Mouse (Mus musculus) liver, postnatal 0 days (tissue): ENCODE measurements around the gene Zbtb1. TPM values are rescaled to one million over a fixed set of nuclear protein-coding genes. Genes with fewer than 3 reads are reported as not detected.

Source experiments
- ATAC-seq: fragments of 200-750 bp; cut with Nextera tagmentation; 2 replicates; pipeline ENCODE4 v1.8.0; 2017; ENCODE audit warnings: mild to moderate bottlenecking, moderate library complexity
- DNase-seq: peaks from one replicate; pipeline ENCODE4 v3.0.0-alpha.2; 2016
- H3K27ac ChIP-seq: fragments of 300-500 bp; sonication (generic); 2 replicates; pipeline ENCODE4 v1.5.1; 2014; ENCODE audit warnings: antibody characterized with exemption, moderate library complexity, mild to moderate bottlenecking, low read depth
- H3K27me3 ChIP-seq: fragments of 300-500 bp; sonication (generic); 2 replicates; pipeline ENCODE4 v1.6.1; 2014; ENCODE audit warnings: low read length, control low read depth, mixed read lengths; ENCODE audit not compliant: insufficient read depth
- H3K36me3 ChIP-seq: fragments of 300-500 bp; sonication (generic); replicated peaks from 2 replicates; pipeline ENCODE4 v1.6.1; 2014; ENCODE audit warnings: mild to moderate bottlenecking, control low read depth, low read length, moderate library complexity, mixed read lengths; ENCODE audit not compliant: insufficient read depth
- H3K4me1 ChIP-seq: fragments of 300-500 bp; sonication (generic); 2 replicates; pipeline ENCODE4 v1.6.1; 2014; ENCODE audit warnings: antibody characterized with exemption, mild to moderate bottlenecking, control low read depth; ENCODE audit not compliant: insufficient read depth
- H3K4me2 ChIP-seq: fragments of 300-500 bp; sonication (generic); 2 replicates; pipeline ENCODE4 v1.6.1; 2014; ENCODE audit warnings: low read depth, mild to moderate bottlenecking, low read length, moderate library complexity, mixed read lengths
- H3K4me3 ChIP-seq: fragments of 300-500 bp; sonication (generic); 2 replicates; pipeline ENCODE4 v1.5.1; 2014; ENCODE audit warnings: low read depth, low read length
- H3K9ac ChIP-seq: fragments of 300-500 bp; sonication (generic); replicated peaks from 2 replicates; pipeline ENCODE4 v1.6.1; 2014; ENCODE audit warnings: mild to moderate bottlenecking, moderate library complexity
- H3K9me3 ChIP-seq: fragments of 300-500 bp; sonication (generic); 2 replicates; pipeline ENCODE4 v1.6.1; 2016; ENCODE audit warnings: mild to moderate bottlenecking, control low read depth, low read length, mixed read lengths
- CTCF ChIP-seq: sonication (generic); IDR thresholded peaks from 2 replicates; pipeline ENCODE4 v1.5.1; 2016; ENCODE audit warnings: antibody characterized with exemption, low read depth
- EP300 ChIP-seq: IDR thresholded peaks from 2 replicates; pipeline ENCODE4 v1.6.1; 2016; ENCODE audit warnings: antibody characterized with exemption, low read depth, mild to moderate bottlenecking
- WGBS: fragments of 180-500 bp; shearing (Covaris S2); extraction: QIAGEN DNeasy Blood & Tissue Kit; methylation state at CpG from one replicate; pipeline ENCODE4 v1.1.7; 2014; ENCODE audit not compliant: insufficient replicate concordance; 5-methylcytosine and 5-hydroxymethylcytosine counted together
- polyA plus RNA-seq: library from polyadenylated mRNA; unstranded; fragments of >200 nt; fragmentation: Nextera tagmentation; extraction: Ambion mirVana; gene quantifications from 2 replicates; pipeline ENCODE4 v1.2.1, GENCODE M21; 2015

The Zbtb1 gene
- polyA plus RNA-seq, 1 experiment from 2014 or later: 2.6 TPM

DNA sequence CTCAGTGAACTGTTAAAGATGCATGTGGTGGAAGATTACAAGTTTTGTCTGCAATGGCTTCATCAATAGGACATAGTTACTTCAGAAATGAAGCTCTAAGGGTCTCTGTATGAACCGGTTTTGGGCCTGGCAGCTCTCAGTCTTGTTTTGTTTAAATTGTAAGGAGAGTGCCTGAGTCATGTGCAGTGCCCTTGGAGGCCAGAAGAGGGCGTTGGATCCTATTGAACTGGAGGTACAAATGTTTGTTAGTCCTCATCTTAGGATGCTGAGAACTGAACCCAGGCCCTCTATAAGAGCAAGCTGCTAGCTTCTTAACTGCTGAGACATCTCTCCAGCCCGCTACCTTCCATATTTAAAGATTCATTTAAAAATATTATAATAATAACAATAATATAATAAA is 31.6 kb downstream of the Zbtb1 start:
- ATAC-seq: no peak
- Histone ChIP-seq H3K9me3 (no peaks in the 10 kb centered on the region), H3K27me3 (peaks cover 23% of the 10 kb centered on the region)

DNA sequence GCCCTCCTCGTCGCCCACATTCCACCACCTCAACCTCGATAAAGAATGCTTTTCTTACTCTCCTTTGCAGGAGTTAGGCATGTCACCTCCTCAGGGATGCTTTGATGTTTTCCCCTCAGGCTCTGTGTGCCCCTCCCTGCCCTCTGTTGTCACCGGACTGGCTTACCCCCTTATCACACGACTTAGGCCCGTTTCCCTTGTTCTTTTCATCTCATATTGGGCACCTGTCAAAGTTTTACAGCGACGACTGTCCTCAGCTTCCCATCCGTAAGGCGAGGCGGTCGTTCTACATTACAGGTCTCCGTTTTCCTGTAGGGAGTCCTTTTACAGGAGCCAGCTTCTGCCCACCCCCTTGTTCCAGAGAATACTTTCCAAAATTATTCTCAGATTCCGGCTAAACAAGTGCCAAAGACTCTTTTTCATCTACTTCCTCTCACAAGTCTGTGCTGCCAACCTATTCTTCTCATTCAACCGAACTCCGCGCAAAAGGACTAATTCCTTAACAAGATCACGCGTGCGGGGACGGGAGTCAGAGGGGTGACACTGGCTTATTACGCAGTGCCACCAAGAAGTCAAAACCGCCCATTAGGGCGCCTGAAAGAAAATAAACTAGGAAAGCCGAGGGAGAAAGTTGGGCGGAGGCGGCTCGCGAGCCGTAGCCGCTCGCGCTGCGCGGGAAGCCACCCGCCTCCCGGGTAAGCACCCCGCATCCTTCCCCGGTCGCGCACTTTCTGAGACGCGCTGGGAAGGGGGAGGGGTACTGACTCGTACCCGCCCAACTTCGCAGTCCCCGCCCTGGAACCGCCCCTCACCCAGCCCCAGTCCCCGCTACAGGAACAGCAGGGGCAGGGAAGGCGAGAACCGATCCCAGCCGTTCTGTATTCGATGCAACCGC is 33.2 kb downstream of the Zbtb1 start:
- ATAC-seq (peak; percentile 81), DNase-seq (no peak)
- no peak for TF ChIP-seq CTCF
- TF ChIP-seq EP300: 0 out of 2 replicates have a peak, but pooled peaks have one; percentile 23
- Histone ChIP-seq H3K4me3 (peak overlapping the region; percentile 76), H3K27ac (peak overlapping the region; percentile 88), H3K4me1 (peaks cover 25% of the 10 kb centered on the region), H3K36me3 (no peaks in the 10 kb centered on the region), H3K4me2 (peak overlapping the region; percentile 89), H3K9ac (peak overlapping the region; percentile 73), H3K9me3 (no peaks in the 10 kb centered on the region), H3K27me3 (peaks cover 33% of the 10 kb centered on the region)
- WGBS: 3% methylated on average over 46 of the region's 54 CpGs

More for the DNA sequence above, 31.6 kb downstream of the Zbtb1 start:
- peak; percentile 30 for DNase-seq
- 73% methylated on average over 3 of the region's 3 CpGs for WGBS
- Histone ChIP-seq H3K4me2 (no peak overlapping the region), H3K9ac (no peak overlapping the region), H3K4me1 (peaks cover 25% of the 10 kb centered on the region), H3K4me3 (no peak overlapping the region), H3K36me3 (no peaks in the 10 kb centered on the region), H3K27ac (no peak overlapping the region)
- TF ChIP-seq CTCF (peak; percentile 49), EP300 (no peak)

DNA sequence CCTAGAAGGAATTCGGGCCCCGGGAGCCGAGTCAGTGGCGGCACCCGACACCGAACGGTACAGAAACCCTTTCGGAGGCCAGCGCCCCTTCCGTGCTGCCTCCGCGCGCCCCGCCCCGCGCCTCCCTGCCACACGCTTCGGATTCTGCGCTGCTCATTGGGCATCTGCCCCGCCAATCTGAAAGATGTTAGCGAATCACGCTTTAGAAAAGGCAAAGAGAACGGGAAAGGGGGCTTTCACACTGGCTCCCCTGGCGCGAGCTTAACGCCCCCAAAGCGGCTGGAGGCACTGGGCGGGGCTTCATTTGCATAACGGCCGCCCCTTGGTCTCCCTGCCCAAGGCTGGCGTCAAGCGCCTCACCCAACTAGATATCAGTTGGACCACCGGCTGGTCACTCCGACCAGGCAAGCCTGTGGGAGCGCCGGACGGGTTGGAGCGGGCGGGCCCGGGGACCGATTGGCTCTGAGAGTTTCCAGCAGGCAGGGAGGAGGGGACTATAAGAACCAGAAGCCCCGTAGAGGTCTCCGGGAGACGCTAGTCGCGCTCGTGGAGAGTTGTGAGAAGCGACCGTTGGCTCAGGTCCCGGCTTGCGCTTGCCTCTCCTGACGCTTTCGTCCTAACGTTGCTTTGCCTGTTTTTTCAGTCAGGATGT is 33.9 kb downstream of the Zbtb1 start, which contains the start of gene Hspa2:
Gene Hspa2 (plus strand): TSS at position 291 of the 652 bp plus-strand sequence.
- peaks cover 25% of the 10 kb centered on the region for H3K4me1 ChIP-seq
- peak; percentile 93 for ATAC-seq

DNA sequence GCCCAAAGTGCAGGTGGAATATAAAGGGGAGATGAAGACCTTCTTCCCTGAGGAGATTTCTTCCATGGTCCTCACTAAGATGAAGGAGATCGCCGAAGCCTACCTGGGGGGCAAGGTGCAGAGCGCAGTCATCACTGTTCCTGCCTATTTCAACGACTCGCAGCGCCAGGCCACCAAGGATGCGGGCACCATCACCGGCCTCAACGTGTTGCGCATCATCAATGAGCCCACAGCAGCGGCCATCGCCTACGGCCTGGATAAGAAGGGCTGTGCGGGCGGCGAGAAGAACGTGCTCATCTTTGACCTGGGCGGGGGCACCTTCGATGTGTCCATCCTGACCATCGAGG is 34.7 kb downstream of the Zbtb1 start:
- Histone ChIP-seq H3K27ac (no peak overlapping the region), H3K4me3 (peak overlapping the region; percentile 76), H3K27me3 (peaks cover 33% of the 10 kb centered on the region), H3K4me2 (peak overlapping the region; percentile 89), H3K9me3 (no peaks in the 10 kb centered on the region), H3K4me1 (peaks cover 25% of the 10 kb centered on the region), H3K36me3 (no peaks in the 10 kb centered on the region), H3K9ac (no peak overlapping the region)
- TF ChIP-seq CTCF (0 out of 2 replicates have a peak, but pooled peaks have one; percentile 0), EP300 (no peak)
- 12% methylated on average over 20 of the region's 20 CpGs for WGBS
- ATAC-seq (no peak), DNase-seq (peak; percentile 21)

More for the DNA sequence above, 33.9 kb downstream of the Zbtb1 start, which contains the start of gene Hspa2:
- Histone ChIP-seq H3K4me3 (peak within 1 kb of the TSS; percentile 76), H3K4me2 (peak within 1 kb of the TSS; percentile 89), H3K27me3 (peaks cover 33% of the 10 kb centered on the region), H3K27ac (peak within 1 kb of the TSS; percentile 88), H3K36me3 (no peaks in the 10 kb centered on the region), H3K9me3 (no peaks in the 10 kb centered on the region), H3K9ac (peak within 1 kb of the TSS; percentile 73)
- 0 out of 2 replicates have a peak, but pooled peaks have one; percentile 1 for TF ChIP-seq CTCF
- TF ChIP-seq EP300: no peak; the same call in 1 of the 2 replicates
- peak; percentile 97 for DNase-seq
- under 1% methylated on average over 54 of the region's 54 CpGs for WGBS

DNA sequence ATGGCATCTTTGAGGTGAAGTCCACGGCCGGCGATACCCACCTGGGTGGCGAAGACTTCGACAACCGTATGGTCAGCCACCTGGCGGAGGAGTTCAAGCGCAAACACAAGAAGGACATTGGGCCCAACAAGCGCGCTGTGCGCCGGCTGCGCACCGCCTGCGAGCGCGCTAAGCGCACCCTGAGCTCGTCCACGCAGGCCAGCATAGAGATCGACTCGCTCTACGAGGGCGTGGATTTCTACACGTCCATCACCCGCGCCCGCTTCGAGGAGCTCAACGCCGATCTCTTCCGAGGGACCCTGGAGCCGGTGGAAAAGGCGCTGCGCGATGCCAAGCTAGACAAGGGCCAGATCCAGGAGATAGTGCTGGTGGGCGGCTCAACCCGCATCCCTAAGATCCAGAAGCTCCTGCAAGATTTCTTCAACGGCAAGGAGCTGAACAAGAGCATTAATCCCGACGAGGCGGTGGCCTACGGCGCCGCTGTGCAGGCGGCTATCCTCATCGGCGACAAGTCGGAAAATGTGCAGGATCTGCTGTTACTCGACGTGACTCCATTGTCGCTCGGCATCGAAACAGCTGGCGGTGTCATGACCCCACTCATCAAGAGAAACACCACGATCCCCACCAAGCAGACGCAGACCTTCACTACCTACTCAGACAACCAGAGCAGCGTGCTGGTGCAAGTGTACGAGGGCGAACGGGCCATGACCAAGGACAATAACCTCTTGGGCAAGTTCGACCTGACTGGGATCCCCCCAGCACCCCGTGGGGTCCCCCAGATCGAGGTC is 35.3 kb downstream of the Zbtb1 start:
- WGBS: 6% methylated on average over 64 of the region's 64 CpGs
- Histone ChIP-seq H3K4me3 (peak overlapping the region; percentile 76), H3K4me2 (peak overlapping the region; percentile 89), H3K4me1 (peaks cover 25% of the 10 kb centered on the region), H3K27me3 (peaks cover 33% of the 10 kb centered on the region), H3K27ac (no peak overlapping the region), H3K36me3 (no peaks in the 10 kb centered on the region), H3K9ac (no peak overlapping the region), H3K9me3 (no peaks in the 10 kb centered on the region)
- ATAC-seq: no peak
- DNase-seq: peak; percentile 18
- TF ChIP-seq EP300 (no peak), CTCF (no peak)
